Mouse (Mus musculus) ES-E14 (cell line): ENCODE results near the gene Scnn1b. TPM values are rescaled to one million over a fixed set of nuclear protein-coding genes. Genes with fewer than 3 reads are reported as not detected.

Experiments used
- DNase-seq: peaks from one replicate; pipeline ENCODE4 v3.0.0-alpha.2; 2013; ENCODE audit warnings: low read depth, low spot score
- H3K27ac ChIP-seq: 2 replicates; pipeline ENCODE4 v1.5.1; 2012; ENCODE audit warnings: low read depth, mild to moderate bottlenecking, low read length, moderate library complexity, mixed read lengths; ENCODE audit not compliant: poor library complexity, insufficient read depth, severe bottlenecking
- H3K36me3 ChIP-seq: 2 replicates; pipeline ENCODE4 v1.6.1; 2012; ENCODE audit warnings: mild to moderate bottlenecking, low read length, moderate library complexity, mixed read lengths; ENCODE audit not compliant: control insufficient read depth, poor library complexity, insufficient read depth, severe bottlenecking
- H3K4me1 ChIP-seq, 2 experiments: fragments of 150-350 bp in 1 of 2; sonication (generic) in 1 of 2; 2 replicates each; pipeline ENCODE4 v1.6.1; 2012; ENCODE audit warnings: low read length in 2 of 2, mild to moderate bottlenecking in 1 of 2, mixed read lengths in 1 of 2; ENCODE audit not compliant: control insufficient read depth in 2 of 2, insufficient read depth in 2 of 2, poor library complexity in 1 of 2
- H3K4me3 ChIP-seq, 2 experiments: fragments of 150-350 bp in 1 of 2; sonication (generic) in 1 of 2; 2 replicates each; pipeline ENCODE4 v1.5.1; 2012; ENCODE audit warnings: low read length in 2 of 2, low read depth in 1 of 2, mild to moderate bottlenecking in 1 of 2, mixed read lengths in 1 of 2; ENCODE audit not compliant: insufficient read depth in 1 of 2, poor library complexity in 1 of 2, severe bottlenecking in 1 of 2
- H3K9ac ChIP-seq: 2 replicates; pipeline ENCODE4 v1.6.1; 2012; ENCODE audit warnings: low read depth, mild to moderate bottlenecking, low read length, mixed read lengths; ENCODE audit not compliant: poor library complexity, insufficient read depth, severe bottlenecking
- H3K9me3 ChIP-seq: fragments of 150-350 bp; sonication (generic); 2 replicates; pipeline ENCODE4 v1.6.1; 2012; ENCODE audit warnings: low read depth, mild to moderate bottlenecking, low read length; ENCODE audit not compliant: control insufficient read depth, insufficient read depth
- CHD2 ChIP-seq: IDR thresholded peaks from 2 replicates; pipeline ENCODE4 v1.6.1; 2014; ENCODE audit warnings: mild to moderate bottlenecking, low read depth, low read length, inconsistent platforms
- HCFC1 ChIP-seq: IDR thresholded peaks from 2 replicates; pipeline ENCODE4 v1.6.1; 2012; ENCODE audit warnings: low read length, inconsistent platforms, borderline replicate concordance; ENCODE audit not compliant: insufficient read depth
- MAFK ChIP-seq: IDR thresholded peaks from 2 replicates; pipeline ENCODE4 v1.6.1; 2014; ENCODE audit warnings: mild to moderate bottlenecking, low read depth, low read length, inconsistent platforms; ENCODE audit not compliant: insufficient read depth
- ZC3H11A ChIP-seq: IDR thresholded peaks from 2 replicates; pipeline ENCODE4 v1.6.1; 2012; ENCODE audit warnings: low read depth, mild to moderate bottlenecking, inconsistent platforms, low read length, borderline replicate concordance
- ZNF384 ChIP-seq: IDR thresholded peaks from 2 replicates; pipeline ENCODE4 v1.6.1; 2012; ENCODE audit warnings: low read depth, low read length, inconsistent platforms
- in situ Hi-C, 2 experiments: fragments of 600-800 bp; cut with MboI; formaldehyde crosslinking; loops; one replicate each; pipeline ENCODE4 v1.15.1; 2025; ENCODE audit warnings: low sequenced_read_pairs in 2 of 2, inconsistent platforms in 1 of 2; ENCODE audit not compliant: unreplicated experiment in 2 of 2
- total RNA-seq: library from RNA; depleted of rRNA; stranded (reverse); fragments of 300-350 nt; gene quantifications from 2 replicates; pipeline ENCODE4 v1.2.3, GENCODE M21; 2012

Gene Scnn1b
- total RNA-seq, 1 experiment, result 0.22 TPM

DNA sequence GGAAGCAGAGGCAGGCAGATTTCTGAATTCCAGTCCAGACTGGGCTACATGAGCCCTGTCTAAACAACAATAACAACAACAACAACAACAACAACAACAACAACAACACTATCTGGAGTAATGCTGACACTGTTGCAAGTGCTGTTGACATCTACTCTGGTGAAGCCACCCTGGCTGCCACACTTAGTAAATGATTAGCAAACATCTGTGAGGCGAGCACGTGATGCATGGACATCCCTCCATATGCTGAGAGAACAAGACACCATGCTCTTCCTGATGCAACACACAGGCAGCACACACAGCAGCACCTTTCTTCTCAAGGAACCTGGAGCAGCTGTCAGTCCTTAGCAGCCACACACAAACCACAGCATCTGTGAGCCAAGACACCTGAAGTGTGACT, 63.0 kb downstream of the Scnn1b start:
- no peak for DNase-seq
- no peaks in the 10 kb centered on the region for H3K9me3 ChIP-seq
- H3K27ac ChIP-seq, result no peak overlapping the region
- no peak overlapping the region for H3K9ac ChIP-seq
- TF ChIP-seq CHD2, result no peak
- no peak for TF ChIP-seq ZNF384
- TF ChIP-seq HCFC1, result no peak
- TF ChIP-seq MAFK, result no peak
- no peak for TF ChIP-seq ZC3H11A
- H3K4me1 ChIP-seq, result peaks cover 2 to 3% of the 10 kb centered on the region in 2 experiments; a peak in 1 of 4 replicates
- no peak overlapping the region for H3K4me3 ChIP-seq
- peaks cover 9% of the 10 kb centered on the region; the same call in 1 of the 2 replicates for H3K36me3 ChIP-seq
- in situ Hi-C loops, result no loop called here

DNA sequence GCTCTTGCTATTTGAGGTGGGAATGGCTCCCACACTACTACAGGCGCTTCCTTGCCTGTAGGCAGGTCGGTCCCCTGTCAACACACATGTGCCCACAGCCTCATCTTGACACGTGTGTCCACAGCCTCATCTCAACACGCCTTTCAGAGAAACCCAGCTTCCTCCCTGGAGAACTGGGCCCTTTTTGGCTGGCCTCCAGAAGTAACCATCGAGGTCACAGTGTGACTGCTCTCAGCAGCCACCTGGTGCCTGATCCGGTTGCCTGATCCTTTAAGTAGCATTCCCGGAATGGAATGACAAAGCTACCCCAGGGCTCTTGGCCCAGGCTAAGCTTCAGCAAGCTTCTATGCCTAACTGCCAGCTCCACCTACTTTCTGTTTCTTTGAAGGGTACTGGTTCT, 66.4 kb downstream of the Scnn1b start:
- Histone ChIP-seq H3K4me1 (peaks cover 2 to 3% of the 10 kb centered on the region in 2 experiments; a peak in 1 of 4 replicates), H3K9me3 (no peaks in the 10 kb centered on the region), H3K27ac (peak overlapping the region; percentile 20; the same call in 1 of the 2 replicates), H3K9ac (no peak overlapping the region), H3K4me3 (no peak overlapping the region), H3K36me3 (peaks cover 9% of the 10 kb centered on the region; the same call in 1 of the 2 replicates)
- in situ Hi-C loops, result no loop called here
- DNase-seq, result no peak
- no peak for TF ChIP-seq MAFK
- no peak for TF ChIP-seq CHD2
- TF ChIP-seq HCFC1, result no peak
- no peak for TF ChIP-seq ZC3H11A
- TF ChIP-seq ZNF384, result no peak

GRCm38 (mm10) chr7:121933675-121934074, 68.8 kb downstream of the Scnn1b start:
- in situ Hi-C loops, result no loop called here
- Histone ChIP-seq H3K4me1 (peaks cover 2 to 3% of the 10 kb centered on the region in 2 experiments; a peak in 1 of 4 replicates), H3K27ac (no peak overlapping the region; the same call in 1 of the 2 replicates), H3K9ac (no peak overlapping the region), H3K36me3 (peaks cover 14% of the 10 kb centered on the region; the same call in 1 of the 2 replicates), H3K9me3 (no peaks in the 10 kb centered on the region), H3K4me3 (no peak overlapping the region)
- DNase-seq, result no peak
- TF ChIP-seq CHD2 (no peak), ZC3H11A (no peak), MAFK (no peak), ZNF384 (no peak), HCFC1 (no peak)

DNA sequence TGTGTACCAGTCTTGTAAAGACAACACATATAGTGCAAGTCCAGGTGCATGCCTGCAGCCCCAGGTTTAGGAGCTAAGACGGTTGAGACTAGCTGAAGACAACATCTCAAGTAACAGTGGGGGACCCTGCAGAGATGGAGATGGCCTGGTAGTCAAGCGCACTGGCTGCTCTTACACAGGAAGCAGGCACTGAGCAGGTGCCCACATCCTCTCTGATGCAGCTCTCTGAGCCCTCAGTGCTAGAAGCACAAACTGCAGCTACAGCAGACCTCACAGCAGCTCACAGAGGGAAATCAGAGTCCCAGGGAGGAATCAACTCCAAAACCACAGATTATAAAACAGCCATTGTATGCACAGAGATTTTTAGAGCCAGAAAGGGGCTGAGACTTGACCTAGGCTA, 69.5 kb downstream of the Scnn1b start:
- no peak overlapping the region for H3K4me3 ChIP-seq
- no peak for TF ChIP-seq ZNF384
- no peak for TF ChIP-seq ZC3H11A
- TF ChIP-seq HCFC1, result no peak
- no peak for TF ChIP-seq CHD2
- TF ChIP-seq MAFK, result no peak
- H3K9me3 ChIP-seq, result no peaks in the 10 kb centered on the region

More for the DNA sequence above, 69.5 kb downstream of the Scnn1b start:
- Histone ChIP-seq H3K4me1 (peaks cover 2 to 3% of the 10 kb centered on the region in 2 experiments; a peak in 1 of 4 replicates), H3K27ac (no peak overlapping the region), H3K9ac (no peak overlapping the region), H3K36me3 (peaks cover 14% of the 10 kb centered on the region; the same call in 1 of the 2 replicates)
- DNase-seq, result no peak
- in situ Hi-C loops, result no loop called here
